Comparison of ENCODE assay signal across 8 mouse cellular contexts in the genomic region with DNA sequence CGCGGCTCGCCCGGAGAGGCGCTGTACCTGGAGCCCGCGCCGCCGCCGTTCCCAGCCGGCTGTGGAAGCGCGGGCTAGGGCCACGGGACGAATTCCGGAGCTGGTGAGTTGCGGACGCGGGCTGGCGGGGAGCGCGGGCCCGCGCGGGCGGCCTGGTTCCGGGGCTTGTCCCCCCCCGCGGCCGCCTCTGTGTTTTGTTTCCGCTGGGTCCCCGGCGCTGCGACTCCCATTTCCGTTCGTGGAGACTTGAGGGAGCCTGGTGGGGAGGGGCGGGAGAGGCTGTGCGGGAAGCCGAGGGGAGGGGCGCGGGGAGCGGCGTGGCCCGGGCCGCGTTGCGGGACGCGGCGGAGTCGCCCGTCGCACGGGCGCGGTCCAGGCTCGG. TPM values are rescaled to one million over a fixed set of nuclear protein-coding genes. Genes with fewer than 3 reads are reported as not detected.
DNase-seq lines count a peak whose midpoint lies in the region; ATAC-seq lines count a peak whose summit lies in the region.

A gene (minus strand): TSS at position 185 of the 382 bp plus-strand sequence.

- peak; percentile 65 for ATAC-seq in intestine, embryonic 14.5 days (replicated peaks; ENCODE audit: low FRiP score, low TSS enrichment, low read depth)
- ATAC-seq in megakaryocyte, adult 5-6 weeks (ENCODE audit: poor library complexity, severe bottlenecking), result peak; percentile 12

- no peaks in the 10 kb centered on the region for H3K9me3 ChIP-seq in intestine, embryonic 14.5 days (ENCODE audit: control insufficient read depth, low read length)

- H3K4me1 ChIP-seq in intestine, embryonic 14.5 days (replicated peaks; ENCODE audit: control insufficient read depth, insufficient read depth, low read length), result peaks cover 4% of the 10 kb centered on the region; the same call in 1 of the 2 replicates

- peak within 1 kb of the TSS; percentile 67 for H3K4me3 ChIP-seq in intestine, embryonic 14.5 days (ENCODE audit: low read depth, low read length)

- no peaks in the 10 kb centered on the region for H3K27me3 ChIP-seq in intestine, embryonic 14.5 days (replicated peaks; ENCODE audit: control insufficient read depth, insufficient read depth, low read length)

- H3K27ac ChIP-seq in intestine, embryonic 14.5 days (ENCODE audit: low read depth), result peak within 1 kb of the TSS; percentile 98

- peak; percentile 91 for DNase-seq in adrenal gland, postnatal 10 days
- peak; percentile 46 for DNase-seq in embryo, embryonic 11.5 days (ENCODE audit: low read depth, low spot score)
- peak; percentile 81 to 88 for DNase-seq in gastrocnemius, postnatal 36 days
- peak; percentile 87 for DNase-seq in intestine, embryonic 14.5 days (ENCODE audit: low spot score)
- DNase-seq in left cerebral cortex, adult 9 months (ENCODE audit: low spot score in 2 of 2), result peak; percentile 35 to 85
- DNase-seq in right cerebral cortex, postnatal 25 days, result peak; percentile 87
- DNase-seq in natural killer cell, adult 2 months (ENCODE audit: low spot score in 2 of 2), result no peak

- peaks cover 36% of the 10 kb centered on the region for H3K36me3 ChIP-seq in intestine, embryonic 14.5 days (ENCODE audit: control insufficient read depth, insufficient read depth, low read length)

- intact Hi-C loops in gastrocnemius, postnatal 36 days (cut with DNase I), result loop anchor here (5.0 kb wide), 1 partner anchor 98 kb away; a partner anchor contains a TSS

- H3K4me2 ChIP-seq in intestine, embryonic 14.5 days (ENCODE audit: low read length), result peak within 1 kb of the TSS; percentile 73

- peak within 1 kb of the TSS; percentile 96 for H3K9ac ChIP-seq in intestine, embryonic 14.5 days (ENCODE audit: low read length)

- under 1% methylated on average over 55 of the region's 57 CpGs for WGBS in intestine, embryonic 14.5 days

RNA-seq across cellular contexts. Expression of the gene that starts here (rescaled TPM):
- total RNA-seq in adrenal gland, postnatal 10 days (2021), result 100 to 1,000 TPM; 436 to 522 TPM
- total RNA-seq in gastrocnemius, postnatal 36 days (2021), result 1,000 to 10,000 TPM; 1,016 to 1,122 TPM
- polyA plus RNA-seq in intestine, embryonic 14.5 days (2014; fragmentation: Nextera tagmentation; extraction: Ambion mirVana), result 917 and 1,004 TPM in 2 replicates
- 340 and 390 TPM in 2 replicates for total RNA-seq in megakaryocyte, adult 5-6 weeks (2015)
- 210 and 312 TPM in 2 replicates for total RNA-seq in megakaryocyte, adult 5-6 weeks (2017)

Comparison
In these comparisons a context has a peak if more than half of its experiments do, and no peak if none do; other contexts are left out.
1. DNase-seq: peak in adrenal gland, postnatal 10 days (single experiment), embryo, embryonic 11.5 days (single experiment), gastrocnemius, postnatal 36 days (2 of 2), intestine, embryonic 14.5 days (single experiment), left cerebral cortex, adult 9 months (2 of 2) and right cerebral cortex, postnatal 25 days (single experiment); none in natural killer cell, adult 2 months (0 of 2).